Mouse (Mus musculus) kidney, postnatal 14 days (tissue): Measurements from ENCODE around the gene Mns1.
"Not testable (repeated sequence)": the region's sequence is repeated elsewhere in the genome, so short reads cannot be mapped to it uniquely, and the experiment has no call there.

Experiments used
- DNase-seq: peaks from one replicate; pipeline ENCODE4 v3.0.0; 2022; ENCODE audit warnings: mixed read lengths

Gene Mns1

DNA sequence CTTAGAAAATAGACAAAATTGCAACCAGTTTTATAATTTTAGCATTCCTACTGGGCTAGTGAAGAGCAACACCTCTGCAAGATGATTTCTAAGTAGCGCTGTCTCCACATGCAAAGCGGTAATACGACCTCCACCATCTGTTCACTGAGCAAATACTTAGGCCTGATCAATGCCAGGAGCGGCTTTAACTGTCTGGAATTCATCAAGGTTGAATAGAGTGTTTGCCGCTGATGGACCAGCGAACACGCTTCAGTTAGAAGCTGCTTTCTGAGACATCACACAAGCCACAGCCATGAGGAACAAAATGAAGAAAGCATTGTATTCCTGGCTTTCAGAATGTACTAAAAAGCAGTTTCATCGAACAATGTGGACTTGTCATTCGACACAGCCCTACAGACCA is 2.9 kb upstream of the Mns1 start:
- DNase-seq, result no peak

DNA sequence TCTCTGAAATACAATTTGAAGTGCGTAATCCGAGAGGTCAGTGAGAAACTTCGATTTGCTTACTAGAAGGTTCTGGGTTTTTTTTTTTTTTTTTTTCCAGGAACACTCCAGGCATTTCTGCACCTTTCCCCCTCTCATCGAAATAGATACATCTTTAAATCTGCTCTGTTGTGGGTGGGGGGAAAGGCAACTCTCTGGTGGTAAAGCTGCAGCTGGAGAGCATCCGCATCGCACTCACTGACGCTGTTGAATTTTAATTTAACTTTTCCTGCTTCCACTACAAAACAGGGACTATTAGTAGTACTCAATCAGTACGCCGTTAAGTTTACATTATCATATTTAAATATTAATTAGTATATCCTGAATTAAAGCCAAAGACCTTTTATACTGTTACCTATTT is 938 bp downstream of the Mns1 start:
- no peak for DNase-seq

DNA sequence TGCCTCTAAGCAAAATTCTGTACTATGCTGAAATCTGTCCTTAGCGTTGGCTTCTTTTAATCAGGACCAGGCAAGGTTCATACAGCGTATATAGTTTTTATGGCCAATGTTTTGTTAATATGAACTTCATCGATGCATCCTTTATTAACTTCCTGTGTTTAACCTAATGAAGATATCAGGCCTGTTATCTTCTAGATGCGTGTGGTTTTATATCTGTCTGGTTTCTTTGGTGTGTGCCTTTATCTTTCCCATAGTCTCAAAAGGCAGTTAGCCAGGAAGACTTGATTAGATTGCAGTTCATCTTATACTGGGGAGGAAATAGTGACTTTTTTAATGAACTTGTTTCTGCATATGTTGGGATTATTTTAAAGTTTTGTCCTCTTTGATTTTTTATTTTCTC is 2.5 kb downstream of the Mns1 start:
- DNase-seq, result no peak

DNA sequence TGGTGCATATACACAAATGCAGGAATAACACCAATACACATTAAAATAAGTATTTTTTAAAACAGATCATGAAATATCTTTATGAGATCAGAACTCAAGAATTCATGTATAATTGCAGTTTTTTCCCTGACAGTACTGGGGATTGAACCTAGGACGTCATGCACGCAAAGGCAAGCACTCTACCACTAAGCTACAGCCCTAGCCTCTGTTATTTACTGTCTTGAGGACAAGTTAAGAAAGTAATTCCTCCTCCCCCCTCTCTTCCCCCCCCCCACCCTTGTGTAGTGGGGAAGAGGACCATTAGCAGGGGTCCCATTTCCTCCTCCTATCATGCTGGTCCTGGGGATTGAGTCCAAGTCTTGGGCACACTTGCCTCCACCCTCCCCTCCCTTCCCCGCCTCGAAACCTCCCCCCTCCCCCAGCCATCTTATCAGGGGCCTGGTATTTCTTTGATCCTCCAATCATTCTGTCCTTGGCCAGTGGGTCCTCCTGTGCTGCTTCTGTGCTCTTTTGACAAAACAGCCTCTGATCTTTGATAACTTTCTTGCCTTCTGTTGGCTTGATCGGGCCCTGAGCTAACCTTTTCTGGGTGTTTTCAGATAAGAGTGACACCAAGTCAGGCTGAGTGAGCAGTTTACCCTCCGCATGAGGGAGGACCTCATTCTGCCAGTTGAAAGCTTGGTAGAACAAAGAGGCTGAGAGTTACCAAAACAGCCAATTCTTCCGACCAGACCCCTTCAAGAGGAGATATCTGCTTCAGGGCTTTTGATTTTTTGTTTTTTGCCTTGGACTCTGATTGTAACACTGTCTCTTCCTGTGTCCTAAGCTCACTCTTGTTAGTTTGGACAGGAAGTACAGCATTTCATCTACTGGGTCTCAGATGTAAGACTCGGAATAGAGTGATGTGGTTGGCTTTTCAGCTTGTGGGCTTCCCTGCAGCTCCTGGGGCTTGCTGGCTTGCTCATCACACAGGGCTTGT is 3.4 kb downstream of the Mns1 start:
- DNase-seq, result no peak

DNA sequence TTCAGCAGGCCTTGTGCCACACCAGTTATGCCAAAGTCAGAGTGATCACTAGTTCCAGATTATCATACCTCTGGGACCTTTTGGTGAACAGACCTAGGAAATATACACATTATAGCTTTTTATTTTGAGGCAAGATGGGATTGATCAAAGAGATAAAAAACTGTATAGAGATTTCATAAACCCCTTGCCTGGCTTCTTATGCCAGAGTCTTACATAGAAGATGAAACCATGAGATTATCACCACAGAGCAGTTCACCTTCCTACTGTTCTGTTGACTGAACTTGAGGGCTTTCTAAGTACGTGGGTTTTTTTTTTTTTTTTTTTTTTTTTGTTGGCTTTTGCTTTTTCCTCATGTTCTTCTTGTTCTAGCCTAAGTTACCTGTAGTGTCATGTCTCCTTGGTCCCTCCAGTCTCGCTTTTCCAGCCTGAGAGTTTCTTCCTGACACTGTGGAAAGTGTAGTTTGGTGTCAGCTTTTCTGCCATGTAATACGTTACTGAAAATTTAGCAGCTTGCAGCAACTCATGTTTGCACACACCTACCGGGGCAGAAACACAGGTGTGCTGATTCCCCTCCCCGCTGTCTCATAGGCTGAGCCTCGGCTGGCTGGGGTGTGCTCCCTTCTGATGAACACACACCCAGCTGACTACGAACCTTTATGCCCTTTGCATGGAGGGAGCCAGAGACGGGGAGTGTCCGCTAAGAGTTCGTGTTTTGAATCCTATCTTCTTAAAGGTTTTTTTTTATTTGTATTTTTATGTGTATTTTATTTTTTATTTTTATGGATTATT is 4.3 kb downstream of the Mns1 start:
- no peak for DNase-seq

DNA sequence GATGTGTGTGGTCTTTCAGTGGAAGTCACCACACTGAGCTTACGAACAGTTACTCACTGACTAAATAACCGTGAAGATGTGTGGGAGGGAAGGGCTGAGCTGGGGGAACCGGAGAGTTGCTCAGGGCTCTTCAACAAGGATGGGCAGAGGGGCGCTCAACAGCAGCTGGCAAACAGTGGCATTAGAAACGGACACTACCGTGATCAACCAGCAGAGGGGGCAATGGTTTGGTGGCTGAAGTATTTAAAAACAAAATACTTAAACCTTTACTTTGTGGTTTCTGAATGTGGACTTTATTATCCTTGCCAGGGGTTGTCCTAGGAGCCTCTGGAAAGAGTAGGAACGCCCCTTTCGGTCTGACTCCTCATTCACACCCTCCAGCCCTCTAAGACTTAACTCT is 10.2 kb downstream of the Mns1 start:
- DNase-seq, result peak; percentile 48

DNA sequence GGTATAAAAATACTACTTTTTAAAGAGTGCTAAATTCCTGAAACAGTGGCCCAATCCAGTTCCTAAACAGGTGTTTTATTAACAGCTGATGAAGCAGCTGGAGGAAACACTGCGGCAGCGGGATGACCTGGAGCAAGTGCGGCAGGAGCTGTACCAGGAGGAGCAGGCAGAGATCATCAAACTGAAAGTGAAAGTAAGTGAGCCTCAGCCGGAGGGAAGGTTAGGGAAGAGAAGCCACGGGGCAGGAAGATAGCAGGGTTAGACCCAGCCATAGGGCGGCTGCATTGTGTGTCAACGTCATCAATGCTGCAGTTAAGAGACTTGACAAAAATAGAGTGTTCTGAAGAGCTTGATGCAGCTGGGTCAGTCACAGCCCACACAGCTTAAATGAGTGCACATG is 11.6 kb downstream of the Mns1 start:
- peak; percentile 21 for DNase-seq

DNA sequence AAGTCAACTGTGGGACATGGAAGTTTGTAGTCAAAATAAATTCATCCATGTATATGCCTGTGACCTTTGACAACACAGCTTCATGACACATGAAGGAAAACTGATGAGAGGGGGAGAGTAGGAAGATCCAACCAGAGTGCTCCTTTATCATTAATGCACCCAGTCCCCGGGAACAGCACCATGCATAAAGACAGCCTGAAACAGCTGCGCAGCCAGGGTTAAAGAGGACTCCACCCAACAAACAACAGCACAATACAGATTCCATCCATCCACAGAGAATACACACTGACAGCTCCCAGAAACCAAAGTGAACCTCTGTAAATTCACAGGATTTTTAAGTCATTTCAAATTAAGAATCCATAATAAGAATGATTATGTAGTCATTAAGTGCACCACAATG is 12.0 kb downstream of the Mns1 start:
- no peak for DNase-seq

DNA sequence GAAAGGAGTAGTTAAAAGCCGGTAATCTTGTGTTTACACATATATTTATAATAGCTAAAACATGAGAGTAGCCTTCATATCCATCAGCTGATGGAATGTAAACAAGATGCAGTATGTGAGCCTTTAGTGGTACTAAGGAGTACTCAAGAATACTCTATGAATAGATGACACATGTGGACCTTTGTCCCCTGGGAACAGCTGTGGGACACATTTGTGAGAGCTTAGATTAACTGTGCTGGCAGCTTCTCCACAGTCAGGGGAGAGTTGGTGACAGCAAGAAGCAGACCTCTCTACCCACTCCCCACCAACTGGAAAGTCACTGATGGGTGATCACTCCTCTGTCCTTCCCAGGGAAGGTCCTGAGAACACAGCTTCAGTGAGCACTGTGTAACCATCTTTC is 12.6 kb downstream of the Mns1 start:
- DNase-seq, result no peak

DNA sequence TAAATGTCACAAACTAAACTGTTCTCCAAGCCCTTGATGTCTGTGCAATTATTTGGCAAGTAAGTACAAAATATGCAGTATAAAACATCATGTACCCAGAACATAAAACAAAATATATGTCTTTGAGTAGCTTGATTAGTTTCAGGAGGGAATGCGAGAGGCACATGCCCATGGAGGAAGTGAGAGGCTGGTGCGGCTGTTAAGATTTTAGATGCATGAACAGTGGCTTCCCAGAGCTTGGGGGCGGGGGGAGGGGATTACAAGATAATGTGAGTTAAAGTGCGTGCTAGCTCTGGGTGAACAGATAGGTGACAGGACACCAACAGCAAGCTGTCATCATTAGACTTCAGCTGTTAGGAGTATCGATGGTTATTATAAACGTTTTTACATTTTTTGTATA is 13.3 kb downstream of the Mns1 start:
- DNase-seq, result no peak

DNA sequence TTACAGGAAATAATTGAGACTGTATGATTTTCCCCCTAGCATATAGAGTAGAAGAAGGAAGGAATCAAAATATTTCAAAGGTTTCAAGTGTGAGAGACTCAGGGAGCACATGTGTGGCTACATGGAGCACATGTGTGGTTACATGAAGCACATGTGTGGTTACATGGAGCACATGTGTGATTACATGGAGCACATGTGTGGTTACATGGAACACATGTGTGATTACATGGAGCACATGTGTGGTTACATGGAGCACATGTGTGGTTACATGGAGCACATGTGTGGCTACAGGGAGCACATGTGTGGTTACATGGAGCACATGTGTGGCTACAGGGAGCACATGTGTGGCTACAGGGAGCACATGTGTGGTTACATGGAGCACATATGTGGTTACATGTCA is 16.5 kb downstream of the Mns1 start:
- not testable (repeated sequence) for DNase-seq

DNA sequence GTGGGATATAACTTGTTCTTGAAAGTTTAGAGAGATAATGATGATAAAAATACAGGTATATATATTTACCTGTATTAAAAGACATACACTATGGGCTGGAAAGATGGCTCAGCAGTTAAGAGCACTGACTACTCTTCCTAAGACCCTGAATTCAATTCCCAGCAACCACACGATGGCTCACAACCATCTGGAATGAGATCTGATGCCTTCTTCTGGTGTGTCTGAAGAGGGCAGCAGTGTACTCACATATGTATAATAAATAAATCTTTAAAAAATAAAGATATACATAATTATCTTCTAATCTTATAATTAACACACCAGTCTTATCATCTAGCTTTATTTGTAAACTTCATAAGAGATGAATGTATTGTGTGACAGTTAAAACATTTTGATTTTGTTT is 18.6 kb downstream of the Mns1 start:
- no peak for DNase-seq

DNA sequence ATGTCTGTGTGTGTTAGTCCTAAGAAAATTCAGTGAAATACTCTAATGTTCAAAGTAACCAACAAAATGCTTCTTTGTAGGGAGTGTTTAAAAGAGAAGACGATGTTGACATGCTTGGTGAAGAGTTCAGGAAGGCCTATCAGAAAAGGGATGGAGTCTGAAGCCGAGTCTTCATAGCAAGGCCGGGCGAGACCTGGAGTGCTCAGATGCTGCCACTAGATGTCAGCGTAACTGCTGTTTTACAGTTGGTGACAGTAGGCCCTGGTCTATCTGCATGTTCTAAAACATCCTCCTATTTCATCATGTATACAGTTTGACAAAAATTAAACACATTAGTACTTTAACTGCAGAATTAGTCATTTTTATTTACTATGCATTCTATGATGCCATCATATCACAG is 20.4 kb downstream of the Mns1 start:
- peak; percentile 70 for DNase-seq

DNA sequence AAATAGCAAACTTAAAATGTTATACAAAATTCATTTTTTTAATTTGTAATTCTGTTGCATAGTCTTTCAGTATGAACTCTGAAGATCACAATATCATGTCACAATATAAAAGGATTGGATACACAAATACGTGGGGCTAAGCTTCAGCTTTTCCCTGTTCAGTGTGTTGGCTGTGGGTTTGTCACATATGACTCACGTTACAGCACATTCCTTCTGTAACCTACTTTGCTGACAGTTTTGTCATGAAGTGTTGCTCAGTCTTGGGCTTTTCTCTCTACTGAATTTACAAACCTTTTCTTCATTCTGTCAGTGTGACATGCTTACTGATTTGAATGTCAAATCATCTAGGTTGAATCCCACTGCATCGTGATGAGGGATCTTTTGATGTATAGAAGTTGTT is 21.9 kb downstream of the Mns1 start:
- no peak for DNase-seq

DNA sequence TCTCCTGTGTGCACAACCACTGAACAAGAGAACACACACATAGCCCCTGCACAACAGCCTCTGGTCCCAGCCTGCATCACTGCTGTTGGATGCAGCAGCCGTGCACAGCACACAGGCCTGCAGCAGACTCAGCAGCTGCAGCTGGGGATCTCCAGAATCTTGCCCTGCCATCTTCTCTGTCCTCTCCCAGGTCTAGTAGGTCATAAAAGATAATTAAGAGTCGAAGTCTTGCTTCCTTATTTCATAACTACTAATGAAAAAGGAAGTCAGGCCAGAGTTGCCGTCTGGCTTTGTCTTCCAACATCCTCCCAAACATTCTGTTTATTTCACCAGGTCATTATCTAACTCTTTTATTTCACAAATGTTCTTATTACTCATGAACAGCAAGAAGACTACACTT is 23.0 kb downstream of the Mns1 start:
- DNase-seq, result no peak

DNA sequence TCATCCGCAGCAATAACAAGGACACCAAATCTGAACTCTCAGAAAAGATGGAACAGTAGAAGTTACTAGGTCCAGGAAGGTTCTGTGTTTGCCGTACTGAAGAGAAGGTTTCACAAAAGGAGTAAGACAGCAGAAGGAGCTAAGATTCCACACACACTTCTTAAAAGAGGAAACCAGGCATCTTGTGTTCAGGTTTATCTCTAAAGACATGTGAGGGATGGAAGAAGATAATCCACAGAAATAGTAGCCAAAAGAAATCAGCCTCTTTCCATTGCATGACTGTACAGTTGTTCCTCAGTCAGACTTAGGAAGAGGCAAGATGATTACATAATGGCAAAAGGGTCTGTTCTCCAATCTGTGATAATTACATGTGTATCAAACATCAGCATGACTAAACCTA is 24.6 kb downstream of the Mns1 start:
- DNase-seq, result no peak

DNA sequence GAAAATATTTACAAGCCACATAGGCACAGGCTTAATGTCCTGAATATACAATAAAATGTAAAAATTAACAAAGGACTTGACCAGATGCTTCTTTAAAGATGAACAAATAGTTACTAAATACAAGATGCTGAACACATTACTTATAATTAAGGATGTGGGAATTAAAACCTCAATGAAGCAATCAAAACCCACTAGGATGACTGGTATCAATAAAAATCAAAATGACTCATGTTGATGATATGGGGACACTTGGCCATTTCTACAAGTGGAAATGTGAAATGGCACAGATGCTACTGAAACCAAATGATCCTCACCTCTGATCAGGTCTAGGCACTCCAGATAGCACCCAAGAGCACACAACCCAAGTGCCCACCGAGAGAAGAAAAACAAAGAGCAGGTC is 27.0 kb downstream of the Mns1 start:
- DNase-seq, result no peak

DNA sequence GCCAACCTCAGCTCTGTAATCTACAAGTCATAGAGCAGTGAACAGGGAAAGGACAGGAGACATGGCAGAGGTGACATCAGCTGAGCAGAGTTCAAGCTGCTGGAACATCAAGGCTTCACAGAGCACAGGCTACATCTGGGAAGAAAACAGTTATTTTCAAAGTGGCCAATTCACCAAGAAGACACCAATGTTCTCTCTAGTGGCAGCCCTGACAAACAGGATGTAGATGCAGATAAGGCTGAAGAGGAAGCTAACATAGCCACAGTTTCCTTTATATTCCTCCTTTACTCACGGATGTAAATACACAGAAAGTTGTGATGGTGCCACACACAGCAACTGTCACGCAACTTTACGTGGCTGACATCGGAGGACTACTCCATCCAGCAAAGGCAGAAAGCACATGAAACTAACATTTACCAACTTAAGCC is 28.0 kb downstream of the Mns1 start:
- no peak for DNase-seq

DNA sequence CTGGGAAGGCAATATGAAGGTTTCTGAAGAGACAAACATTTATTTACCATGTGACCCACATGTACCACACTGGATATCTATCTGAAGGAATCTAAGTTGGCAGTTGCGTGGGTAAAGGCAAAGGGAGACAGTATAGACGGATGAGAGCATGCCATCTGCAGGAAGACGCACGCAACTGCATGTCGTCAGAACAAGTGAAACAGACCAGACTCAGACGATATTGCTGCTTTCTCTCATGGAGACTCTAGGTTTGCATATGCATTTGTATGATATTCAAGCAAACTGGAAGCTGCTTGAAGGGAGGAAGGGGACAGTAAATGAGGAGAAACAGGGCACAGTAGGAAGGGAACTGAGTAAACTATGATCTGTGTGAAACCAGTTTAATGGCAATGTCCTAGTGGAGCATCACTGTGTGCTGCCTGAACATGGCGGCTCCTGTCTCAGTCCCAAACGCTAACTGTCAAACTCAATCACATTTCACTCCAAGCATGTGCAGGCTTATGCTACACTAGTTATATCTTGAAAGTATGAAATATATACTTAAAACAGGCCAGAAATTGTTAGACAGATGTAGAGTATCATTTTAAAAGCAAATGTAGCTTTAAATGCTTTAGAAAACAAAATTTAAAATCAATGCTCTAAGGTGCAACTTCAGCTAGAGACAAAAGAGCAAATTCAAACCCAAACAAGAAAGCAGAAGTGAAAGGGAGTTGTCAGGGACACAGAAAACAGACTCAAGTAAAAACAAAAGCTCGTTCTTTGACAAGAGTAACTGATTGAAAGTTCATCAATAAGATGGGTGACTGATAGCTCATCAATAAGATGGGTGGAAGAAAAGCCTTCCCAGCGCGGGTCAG is 30.0 kb downstream of the Mns1 start:
- peak; percentile 14 for DNase-seq

DNA sequence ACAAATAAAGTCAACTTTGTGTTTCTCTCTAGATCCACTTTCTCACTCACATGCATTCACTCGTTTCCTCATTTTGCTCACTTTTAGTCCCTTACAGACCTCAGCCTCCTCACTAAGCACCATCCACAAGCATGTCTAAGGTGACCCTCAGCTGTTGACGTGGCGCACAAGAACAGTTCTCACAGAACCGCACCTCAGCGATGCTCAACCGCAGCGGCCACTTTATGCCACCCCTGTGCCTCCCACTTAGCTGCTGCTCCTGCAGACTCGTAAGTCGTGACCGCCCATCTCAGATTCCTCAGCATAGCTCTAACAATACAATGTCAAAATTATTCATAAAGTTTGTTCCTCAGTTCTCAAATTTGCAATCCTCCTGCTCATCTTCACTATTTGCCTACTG is 30.8 kb downstream of the Mns1 start:
- no peak for DNase-seq

DNA sequence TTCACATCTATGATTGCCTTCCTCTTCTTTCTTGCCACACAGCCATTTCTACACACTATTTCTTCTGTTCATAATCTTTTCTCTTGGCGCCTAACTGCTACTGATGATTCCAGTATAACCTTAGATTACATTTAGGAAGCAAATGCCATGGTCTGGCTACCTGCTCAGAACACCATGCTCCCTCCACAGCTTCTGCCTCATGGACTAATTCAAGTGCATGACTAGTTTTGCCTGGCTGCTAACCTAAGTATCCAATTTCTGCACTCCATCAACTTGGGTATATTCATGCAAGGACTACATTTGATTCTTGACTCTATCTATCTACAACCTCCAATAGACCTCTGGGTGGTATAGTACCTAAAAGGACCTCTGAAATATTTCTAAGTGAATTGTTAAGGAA is 32.0 kb downstream of the Mns1 start:
- DNase-seq, result no peak

DNA sequence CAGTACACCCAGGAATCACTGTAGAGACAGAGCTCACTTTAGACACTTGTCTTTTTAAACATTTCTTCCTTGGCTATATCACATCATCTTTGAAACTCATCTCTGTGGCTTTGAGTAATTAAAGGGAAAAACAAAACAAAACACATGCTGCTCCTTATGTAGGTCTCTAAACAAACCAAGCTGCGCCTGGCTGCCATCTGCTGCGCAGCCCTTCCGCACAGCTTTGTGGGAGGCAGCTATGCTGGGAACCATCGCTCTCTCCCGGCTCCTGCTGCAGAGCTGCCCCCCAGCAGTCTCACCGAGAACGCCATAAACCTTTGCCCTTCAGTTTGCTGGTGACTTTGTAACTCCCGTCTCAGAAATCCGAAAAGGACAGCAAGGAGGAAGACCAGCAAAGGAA is 37.7 kb downstream of the Mns1 start:
- DNase-seq, result no peak

DNA sequence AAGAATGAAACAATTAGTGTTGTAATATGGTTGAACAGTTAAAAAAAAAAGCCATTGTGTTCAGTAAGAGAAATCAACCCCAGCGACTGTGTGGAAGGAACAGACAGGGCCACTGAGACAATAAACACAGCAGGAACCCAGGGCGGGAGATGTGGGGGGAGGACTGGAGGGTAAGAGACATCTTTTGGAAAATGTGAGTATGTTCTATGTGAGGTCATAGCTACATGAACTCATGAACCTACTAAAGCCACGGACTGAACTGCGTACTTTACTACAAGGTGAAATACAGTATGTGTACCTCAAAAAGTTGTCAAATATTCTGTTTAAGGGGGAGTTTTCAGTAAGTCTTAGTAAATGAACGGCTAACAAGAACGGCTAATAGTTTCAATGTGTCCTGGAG is 39.5 kb downstream of the Mns1 start:
- DNase-seq, result no peak
